Mouse (Mus musculus): Measurements from ENCODE around the gene Shroom4.

DNA sequence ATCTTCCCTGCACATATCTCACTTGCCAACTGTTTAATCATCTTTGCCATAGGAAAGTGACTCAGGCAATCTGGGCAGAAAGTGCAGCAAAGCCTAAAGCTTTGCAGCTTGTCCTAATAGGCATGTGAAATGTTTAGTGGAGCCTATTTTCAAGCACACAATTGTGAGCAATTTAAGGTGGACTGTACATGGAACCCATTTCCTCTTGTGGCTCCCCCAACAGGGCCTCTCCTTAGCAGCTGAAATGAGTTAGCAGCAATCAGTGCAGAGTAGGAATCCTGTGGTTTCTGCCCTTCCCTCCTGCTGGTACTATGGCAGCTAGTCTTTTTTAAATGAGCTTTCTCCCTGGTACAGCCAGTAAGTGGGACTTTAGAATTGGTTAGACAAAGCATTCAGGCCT lies 95.8 kb downstream of the Shroom4 start:
- TF ChIP-seq CTCF (IDR thresholded peaks at IDR 0.05; ENCODE audit: borderline replicate concordance, extremely low read depth, insufficient read depth, insufficient read length) (no peak), POLR2A (IDR thresholded peaks at IDR 0.05; ENCODE audit: borderline replicate concordance, extremely low read depth, insufficient read depth, insufficient read length, poor library complexity, severe bottlenecking) (no peak)

All from brain, embryonic 14.5 days (tissue).